Mouse (Mus musculus): Measurements from ENCODE around the gene Padi4.

Gene Padi4

DNA sequence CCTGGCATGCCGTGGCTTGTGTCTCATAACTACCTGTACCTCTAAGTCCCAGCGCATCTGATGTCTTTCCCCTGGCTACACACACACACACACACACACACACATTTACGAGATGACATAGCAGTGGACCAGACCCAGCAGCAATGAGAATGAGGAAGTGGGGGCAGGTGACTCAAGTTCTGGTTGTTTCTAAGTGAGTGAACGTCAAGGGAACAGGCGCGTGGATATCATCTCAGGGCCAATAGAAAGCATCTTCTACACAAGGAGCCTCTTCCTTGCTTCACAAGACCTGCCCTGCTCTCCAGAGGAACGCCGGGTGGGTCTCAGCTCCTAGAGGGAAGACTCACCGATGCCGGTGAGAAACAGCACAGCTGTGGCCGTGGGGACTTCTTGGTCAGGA lies 33.4 kb downstream of the Padi4 start:
- DNase-seq (ENCODE audit: low spot score): no peak

DNA sequence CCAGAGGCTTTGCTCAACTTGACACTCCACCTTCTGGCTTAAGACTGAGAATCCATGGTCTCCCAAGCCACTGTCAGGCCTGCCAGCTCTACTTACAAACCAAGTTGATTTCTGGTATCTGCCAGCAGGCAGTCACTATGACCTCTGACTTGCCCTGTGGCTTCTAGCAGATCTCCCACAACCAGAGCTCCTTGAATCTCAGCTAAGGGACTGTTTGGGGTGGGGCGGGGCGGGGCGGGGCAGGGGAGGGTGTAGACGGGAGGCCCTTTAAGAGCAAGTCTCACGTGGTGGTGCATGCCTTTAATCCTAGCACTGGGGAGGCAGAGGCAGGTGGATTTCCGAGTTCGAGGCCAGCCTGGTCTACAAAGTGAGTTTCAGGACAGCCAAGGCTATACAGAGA lies 41.2 kb downstream of the Padi4 start:
- no peak for DNase-seq (ENCODE audit: low spot score)

DNA sequence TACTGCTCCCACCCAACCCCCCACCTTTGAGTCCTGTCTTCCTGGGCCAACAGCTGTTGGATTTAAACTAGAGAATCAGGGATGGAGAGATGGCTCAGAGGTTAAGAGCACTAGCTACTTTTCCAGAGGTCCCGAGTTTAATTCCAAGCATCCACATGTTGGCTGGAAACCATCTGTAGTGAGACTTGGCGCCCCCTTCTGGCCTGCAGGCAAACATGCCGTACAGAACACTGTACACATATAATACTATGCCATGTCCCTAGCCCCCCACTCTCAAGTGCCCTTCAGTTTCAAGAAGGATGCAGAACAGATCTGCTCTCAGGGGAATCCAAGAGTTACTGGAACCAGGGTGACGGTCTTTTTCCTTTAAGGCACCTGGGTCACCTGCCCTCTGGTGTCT lies 42.4 kb downstream of the Padi4 start:
- no peak for DNase-seq (ENCODE audit: low spot score)

DNA sequence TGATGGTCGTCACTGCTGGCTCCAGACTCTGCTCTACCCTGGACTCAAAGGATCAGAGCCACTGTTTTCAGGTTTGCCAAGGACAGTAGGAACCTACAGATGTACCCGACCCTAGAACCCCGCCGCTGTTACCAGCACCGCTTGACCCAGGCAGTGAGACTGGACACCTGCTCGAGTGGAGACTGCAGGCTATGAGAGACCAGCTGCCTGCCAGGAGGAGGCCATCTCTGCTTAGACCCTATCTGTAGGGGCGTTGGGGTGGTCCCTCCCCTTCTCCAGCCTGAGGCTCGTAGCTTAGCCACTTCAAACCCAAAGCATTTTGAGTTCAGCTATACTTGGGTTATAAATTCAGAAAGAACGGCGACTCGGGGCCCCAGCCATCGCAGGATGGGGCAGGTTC lies 47.1 kb downstream of the Padi4 start:
- no peak for DNase-seq (ENCODE audit: low spot score)

DNA sequence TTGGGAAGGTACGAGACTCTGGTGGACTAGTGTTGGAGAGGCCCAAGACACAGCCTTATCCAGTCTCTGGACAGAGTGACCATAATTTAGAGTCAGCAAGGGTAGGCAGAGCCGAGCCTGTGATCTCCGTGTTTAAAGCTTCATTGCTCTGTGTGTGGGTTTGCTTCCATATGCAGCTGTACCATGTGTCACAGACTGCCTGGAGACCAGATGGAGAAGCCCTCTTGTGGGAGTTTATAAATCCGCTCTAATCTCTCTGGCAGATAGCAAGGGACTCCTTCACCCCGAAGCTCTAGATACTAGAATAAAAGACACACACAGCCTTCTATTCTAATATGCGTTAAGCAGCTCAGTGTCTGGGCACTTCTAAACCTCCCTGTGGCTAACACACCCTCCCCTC lies 49.3 kb downstream of the Padi4 start:
- DNase-seq (ENCODE audit: low spot score): no peak

DNA sequence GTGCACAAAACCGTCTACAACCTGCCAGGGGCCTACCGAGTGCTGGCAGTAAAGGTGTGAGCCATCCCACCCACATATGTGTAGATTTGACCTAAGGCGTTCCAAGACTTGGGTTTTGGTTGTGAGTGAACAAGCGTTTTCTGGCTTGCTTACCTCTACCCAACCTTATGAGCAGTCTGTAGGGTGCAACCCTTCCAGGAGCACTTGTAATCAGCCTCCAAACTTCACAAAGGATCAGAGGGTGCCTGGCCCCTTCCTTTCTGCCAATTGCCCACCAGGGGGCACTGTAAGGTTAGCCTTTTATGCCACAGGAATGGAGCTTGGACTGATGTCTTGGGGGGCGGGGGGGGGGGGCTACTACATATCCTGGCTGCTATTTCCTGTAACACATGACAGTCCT lies 50.2 kb downstream of the Padi4 start:
- peak; percentile 70 for DNase-seq (ENCODE audit: low spot score)

DNA sequence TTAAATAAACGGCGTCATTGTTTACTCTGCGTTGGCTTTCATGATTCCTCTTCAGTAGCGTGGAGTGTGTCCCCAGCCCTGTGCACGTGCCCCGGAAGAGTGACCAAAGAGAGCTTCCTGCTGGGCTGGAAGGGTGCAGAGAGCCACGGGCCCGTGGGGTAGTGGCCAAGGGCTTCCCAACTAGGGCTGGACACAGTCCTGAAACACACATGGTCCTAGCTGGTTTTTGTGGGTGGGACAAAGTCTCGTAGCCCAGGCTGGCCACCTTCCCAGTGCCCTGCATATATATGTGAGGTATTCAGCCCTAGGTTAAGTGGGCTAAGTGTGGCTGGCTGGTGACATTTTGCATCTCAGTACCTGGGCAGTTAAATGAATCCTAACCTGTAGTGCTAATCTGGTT lies 50.8 kb downstream of the Padi4 start:
- no peak for DNase-seq (ENCODE audit: low spot score)

DNA sequence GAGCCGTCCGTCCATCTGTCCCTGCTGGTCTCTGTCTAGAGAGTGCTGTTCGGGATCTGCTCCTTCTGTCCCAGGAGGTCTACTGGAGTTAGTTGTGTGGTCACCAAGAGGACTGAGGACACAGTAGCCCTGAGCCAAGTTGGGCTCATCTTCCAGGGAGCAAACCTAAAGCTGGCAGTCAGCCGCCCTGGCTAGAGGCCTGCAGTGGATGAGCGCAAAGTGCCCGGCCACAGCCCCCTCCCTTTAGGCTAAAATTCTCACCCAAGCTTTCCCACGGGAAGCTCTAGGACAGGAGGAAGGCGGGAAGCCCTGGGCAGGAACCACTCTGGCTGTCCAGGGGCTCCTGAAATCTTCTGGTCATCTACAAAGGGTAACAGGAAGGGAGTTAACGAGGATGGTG lies 51.3 kb downstream of the Padi4 start:
- no peak for DNase-seq (ENCODE audit: low spot score)

DNA sequence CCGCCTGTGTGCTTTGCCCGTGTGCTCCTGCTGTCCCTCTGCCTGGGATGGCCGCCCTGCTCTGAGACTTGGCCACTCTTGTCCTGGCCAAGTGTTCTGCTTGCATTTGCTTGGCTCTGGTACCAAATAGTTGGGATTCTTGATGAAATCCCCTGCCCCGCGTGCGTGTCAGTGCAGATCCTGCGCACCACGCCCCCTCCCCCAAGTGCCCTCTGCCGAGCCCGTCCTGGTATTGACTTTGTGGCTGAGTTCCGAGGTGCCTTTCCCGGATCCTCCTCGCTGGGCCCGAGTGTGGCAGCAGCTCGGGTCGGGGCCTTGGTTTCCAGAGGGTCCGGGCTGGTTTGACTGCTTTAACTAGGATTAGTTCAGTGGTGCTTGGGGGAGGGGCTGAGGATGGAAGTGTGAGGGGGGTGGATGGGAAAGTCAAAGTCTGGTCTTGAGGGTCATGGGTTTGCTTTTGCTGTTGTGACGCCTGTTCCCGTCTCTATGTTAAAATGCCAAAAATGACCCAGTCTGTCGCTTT lies 52.0 kb downstream of the Padi4 start:
- no peak for DNase-seq (ENCODE audit: low spot score)

DNA sequence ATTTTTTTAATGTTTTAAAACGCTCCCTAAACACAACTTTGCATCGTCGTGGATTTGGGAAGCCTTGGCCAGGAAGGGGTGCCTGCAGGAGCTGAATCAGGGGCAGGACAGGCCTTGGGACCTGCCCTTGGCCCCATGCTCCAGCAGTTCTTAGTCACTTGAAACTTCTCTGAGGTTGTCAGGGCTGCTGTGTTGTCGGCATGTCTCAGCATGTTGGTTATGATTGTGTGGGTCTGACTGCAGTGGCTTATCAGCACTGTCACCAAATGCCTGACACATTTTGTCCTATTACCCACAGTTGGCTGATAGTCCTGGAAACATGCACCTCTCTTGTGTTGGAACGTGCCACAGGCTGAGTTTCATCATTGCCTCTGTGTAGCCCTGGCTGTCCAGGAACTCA lies 53.9 kb downstream of the Padi4 start:
- no peak for DNase-seq (ENCODE audit: low spot score)

DNA sequence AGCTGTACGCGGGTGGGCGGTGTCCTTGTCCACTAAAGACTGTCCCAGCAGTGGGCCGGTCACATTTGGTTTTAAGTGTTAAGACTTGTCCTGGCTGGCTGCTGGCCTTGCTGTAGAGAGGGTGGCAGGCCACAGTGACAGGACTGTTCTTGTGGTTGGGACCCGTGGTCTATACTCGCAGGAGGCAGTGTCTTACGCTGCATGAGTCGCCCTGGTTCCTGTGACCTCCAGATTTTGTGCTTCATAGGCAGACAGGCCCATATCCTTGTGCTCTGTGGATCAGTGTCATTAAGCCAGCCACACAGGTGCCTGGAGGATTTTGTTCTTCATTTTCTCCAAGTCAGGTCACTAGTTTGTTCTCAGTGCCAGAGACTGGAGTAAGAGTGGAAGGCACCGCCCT lies 55.6 kb downstream of the Padi4 start:
- DNase-seq (ENCODE audit: low spot score): no peak

DNA sequence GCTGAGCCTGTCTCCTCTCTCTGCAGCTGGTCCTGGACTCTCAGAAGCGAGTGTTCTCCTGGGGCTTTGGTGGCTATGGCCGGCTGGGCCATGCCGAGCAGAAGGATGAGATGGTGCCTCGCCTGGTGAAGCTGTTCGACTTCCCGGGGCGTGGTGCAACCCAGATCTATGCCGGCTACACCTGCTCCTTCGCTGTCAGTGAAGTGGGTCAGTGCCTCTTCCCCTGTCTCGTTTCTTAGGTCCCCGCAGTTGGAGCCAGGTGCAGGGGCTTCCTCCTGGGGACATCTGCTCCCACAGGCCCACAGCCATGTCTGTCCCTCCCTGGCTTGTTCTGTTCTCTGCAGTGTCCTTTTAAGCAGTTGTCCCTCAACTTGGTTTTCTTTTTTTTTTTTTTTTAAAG lies 57.0 kb downstream of the Padi4 start:
- DNase-seq (ENCODE audit: low spot score): no peak

DNA sequence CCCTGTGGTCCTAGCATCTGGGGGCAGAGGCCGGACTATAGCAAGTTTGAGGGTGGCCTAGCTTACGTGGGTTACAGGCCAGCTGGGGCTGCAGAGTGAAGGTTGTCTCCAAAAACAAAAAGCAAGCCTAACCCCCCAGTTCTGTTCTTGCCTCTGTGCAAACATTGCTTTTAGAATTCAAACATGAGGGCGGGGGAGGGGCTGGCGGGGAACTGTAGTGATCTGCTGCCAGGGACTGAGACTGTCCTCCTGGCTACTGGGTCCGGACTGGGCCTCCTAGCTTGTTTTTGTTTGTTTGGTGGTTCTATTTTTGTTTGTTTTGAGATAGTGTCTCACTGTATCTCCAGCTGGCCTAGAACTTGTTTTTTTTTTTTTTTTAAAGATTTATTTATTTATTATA lies 59.5 kb downstream of the Padi4 start:
- DNase-seq (ENCODE audit: low spot score): no peak

DNA sequence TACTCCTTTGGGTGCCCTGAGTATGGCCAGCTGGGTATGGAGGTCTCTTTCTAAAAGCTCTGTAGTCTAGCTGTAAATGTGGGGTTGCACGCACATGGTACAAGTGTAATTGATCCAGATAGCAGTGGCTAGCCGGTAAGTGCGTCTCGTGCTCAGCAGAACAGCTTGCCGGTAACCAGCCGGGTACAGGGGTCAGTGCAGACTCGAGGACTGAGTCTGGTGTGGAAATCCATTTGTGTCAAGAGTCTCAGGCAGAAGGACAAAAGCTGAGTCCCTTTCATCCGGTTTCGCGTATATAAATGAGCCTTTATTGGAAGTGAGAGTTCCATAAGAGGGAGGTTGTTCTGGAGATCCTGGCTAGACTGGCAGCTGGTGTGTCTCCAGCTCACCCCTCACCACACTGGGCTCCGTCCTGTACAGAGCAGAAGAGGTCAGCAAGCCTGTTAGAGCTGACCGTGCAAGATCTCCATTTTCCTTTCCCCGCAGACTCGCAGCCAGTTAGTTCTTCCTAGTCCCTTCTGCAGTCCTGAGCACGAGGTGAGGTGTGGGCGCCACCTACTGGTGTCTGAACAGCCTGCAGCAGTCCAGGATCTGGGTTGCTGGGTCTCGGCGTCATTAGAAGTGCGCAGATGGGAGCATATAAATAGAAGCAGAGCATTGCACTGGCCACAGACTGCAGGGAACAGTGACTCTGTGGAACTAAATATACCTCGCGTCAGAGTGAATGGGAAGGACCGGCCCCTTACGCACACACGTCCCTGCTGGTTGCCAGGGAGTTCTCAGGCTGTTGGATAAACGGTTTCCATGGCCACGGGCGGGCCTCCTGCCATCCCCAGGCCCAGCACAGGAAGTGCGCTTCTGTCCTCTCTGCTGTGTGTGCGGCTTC lies 60.3 kb downstream of the Padi4 start:
- DNase-seq (ENCODE audit: low spot score): peak; percentile 97

DNA sequence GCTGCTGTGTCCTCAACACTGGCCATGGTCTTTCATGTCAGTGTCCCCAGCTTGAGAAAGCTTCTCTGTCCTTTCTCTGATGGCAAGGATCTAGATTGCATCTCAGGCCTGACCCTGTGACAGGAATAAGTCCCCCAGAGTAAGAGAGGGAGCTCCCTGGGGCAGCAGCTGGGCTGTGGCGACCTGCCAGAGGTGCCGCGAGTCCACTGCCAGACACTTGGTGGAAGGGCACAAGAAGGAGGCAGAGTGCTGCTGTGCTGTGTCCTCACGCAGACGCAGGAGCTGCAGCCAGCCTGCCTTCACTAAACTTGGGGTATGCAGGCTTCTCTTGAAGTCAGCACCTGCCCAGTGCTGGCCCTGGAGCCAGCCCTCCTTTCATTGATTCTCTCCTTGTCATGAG lies 62.7 kb downstream of the Padi4 start:
- DNase-seq (ENCODE audit: low spot score): peak; percentile 69

DNA sequence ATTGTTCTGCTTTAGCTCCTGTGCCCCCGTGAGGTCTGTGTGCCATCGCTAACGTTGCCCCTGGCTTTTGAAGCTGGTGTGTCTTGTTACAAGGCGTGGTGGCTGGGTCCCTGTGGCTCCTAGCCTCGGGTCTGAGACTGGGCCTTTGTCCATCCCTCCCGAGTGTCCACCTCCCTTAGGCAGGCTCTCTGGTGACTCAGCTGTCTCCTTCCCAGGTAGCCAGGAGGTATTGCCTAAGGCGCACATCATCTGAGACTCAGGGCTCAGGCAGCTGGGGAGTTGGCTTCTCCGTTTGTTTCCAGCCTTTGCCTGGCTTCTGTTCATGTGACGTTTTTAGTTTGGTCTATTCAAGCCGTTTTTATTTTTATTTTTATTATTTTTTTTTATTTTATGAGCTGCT lies 63.3 kb downstream of the Padi4 start:
- DNase-seq (ENCODE audit: low spot score): peak; percentile 64

DNA sequence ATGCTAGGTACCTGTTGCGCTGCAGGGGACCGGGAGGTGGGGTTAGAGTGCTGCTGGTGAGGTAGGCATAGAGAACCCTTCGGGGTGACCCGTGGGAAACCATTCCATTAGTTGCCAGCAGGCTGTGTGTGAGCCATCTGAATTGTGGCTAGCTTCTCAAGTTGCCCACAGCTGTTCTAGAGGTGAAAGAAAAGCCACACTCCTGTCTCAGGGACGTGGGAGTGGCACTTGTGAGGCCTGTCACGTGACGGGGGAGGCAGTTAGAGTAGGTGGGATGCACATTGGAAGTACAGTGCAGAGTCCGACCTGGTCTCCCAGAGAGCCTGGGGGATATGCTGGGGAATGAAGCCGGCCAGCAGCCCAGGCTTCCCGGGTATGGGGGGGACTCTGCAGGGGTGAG lies 64.4 kb downstream of the Padi4 start:
- no peak for DNase-seq (ENCODE audit: low spot score)

DNA sequence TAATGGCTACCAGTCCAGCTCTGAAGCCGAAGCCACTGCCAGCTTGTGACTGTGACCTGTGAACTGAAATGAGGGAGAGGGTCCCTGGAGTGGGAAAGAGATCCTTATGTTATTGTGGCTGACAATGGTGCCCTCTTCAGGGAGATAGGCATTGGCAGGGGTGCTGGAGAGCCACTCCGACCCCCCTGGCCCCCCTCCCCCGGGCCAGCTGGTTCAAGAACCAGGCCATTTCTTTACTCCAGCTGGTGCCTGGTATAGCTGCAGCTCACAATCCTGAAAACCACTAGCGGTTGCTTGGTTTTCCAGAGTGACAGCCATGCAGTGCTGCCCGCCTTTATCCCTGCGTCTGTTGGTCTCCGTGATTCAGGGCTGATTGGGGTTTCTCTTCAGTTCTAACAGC lies 64.9 kb downstream of the Padi4 start:
- peak; percentile 61 for DNase-seq (ENCODE audit: low spot score)

DNA sequence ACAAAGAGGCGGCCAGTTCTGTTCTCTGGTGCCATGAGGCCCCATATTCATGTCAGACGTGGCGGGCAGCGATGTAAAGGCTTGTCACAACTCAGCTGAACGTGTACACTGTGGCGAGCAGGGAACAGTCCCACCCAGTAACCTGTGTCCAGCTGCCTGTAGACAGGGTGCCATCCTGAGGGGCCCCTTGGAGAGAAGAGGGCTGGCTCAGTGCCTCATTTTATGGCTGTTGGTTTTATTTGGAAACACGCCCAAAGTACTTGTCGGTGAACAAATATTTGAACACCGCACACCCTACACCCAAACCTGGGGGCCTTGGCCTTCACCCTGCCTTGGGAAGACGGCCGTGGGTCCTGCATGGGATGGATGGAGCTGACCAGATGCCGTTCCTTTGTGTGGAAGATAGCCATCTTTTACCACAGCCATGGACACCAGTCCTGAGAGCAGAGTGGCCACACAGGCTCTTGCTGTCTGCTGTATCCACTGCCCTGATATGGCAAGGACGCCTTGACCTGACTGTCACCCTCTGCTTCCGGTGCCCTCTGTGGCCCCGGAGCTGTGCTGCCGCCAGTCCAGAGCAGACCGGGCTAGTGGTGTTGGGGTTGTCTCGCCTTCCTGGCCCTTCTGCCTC lies 65.6 kb downstream of the Padi4 start:
- peak; percentile 49 for DNase-seq (ENCODE audit: low spot score)

DNA sequence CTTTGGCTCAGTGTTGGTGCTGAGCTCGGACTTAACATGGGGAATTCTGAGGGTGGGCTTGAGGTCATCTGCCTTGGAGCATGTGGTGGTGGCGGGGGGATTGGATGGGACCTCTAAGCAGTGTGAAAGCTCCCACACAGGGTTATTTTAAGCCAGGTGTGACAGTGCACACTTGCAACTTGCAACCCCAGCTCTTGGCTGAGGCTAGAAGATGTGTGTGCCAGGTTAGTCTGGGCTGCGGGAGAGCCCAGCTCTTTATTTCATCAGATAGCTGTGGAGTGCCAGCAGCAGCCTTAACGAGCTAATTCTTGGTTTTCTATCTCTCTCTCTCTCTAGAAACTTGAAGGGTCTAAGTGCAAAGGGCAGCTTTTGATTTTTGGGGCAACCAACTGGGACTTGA lies 66.4 kb downstream of the Padi4 start:
- no peak for DNase-seq (ENCODE audit: low spot score)

DNA sequence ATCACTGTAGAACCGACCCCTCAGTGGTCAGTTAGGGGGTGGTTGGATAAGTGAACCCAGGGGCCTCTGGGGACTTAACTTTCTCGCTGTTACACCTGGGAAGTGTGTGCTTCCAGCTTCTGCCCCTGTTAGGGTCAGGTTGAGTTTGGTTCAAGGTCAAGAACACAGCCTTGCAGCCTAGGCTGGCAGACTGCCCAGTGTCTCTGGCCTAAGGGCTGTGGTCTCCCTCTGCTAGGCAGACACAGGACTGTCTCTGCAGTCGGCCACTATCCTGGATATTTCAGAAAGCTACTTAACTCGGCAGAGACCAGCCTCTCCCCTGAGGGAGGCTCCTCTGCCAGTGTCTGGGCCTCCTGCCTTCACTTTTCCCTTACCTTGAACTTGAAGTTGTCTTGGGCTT lies 69.9 kb downstream of the Padi4 start:
- DNase-seq (ENCODE audit: low spot score): peak; percentile 77

DNA sequence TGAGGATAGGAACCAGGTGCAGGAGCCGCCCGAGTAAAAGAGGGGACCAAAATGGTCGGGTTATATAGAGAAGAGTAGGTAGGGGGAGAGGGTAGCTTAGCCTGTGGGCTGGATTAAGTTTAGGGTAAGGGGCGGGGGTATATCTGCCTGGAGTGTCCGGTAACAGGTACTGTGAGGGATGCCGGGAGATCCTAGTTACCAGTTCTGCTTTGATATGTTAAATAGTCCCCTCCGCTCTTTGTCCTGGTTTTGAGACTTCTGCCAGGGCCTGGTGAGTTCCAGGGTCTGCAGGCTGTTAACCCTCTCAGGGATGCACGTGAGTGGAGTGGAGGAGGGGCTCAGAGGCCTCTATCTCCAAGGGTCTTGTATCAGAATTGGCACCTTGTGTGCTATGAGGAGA lies 70.4 kb downstream of the Padi4 start:
- DNase-seq (ENCODE audit: low spot score): no peak

DNA sequence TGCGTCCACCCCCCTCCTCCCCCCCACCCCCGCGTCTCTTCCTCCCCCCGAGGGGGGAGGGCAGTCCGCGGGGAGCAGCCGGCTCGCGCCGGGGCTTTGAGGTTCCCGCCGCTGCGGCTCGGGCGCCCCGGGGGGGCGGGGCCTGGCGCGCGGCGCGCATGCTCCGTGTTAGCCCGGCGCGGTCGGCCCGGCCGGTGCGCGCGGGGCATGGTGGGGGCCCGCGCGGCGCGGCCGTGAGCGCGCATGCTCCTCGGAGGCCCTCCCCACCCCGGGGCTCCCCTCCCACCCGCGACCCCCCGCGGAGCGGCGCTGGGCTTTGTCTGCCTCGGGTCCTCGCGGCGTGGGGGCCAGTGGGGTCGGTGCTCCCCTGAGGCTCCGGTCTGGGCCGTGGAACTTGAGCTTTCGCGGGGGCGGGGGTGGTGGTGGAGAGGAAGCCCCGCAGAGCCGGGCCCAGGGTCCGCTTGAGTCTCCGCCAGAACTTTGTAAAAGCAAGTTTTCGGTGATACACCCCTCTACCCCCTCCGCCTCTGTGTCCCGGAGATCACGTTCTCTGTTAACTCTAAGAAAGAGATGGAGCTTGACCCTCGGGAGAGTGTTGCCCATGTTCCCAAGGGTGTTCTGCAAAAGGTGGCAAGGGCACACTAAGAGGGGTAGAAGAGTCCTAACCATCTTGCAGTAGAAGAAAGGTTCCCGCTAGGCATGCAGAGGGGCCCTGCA lies 71.3 kb downstream of the Padi4 start:
- peak; percentile 83 for DNase-seq (ENCODE audit: low spot score)
